Mouse (Mus musculus) lung, embryonic 16.5 days (tissue): Measurements from ENCODE around the gene Cpa3. TPM values are rescaled to one million over a fixed set of nuclear protein-coding genes. Genes with fewer than 3 reads are reported as not detected.

ENCODE experiments used
- microRNA-seq: library from miRNA; unstranded; fragments of <30 nt; microRNA quantifications from one replicate; pipeline ENCODE4, GENCODE M21; 2016
- polyA plus RNA-seq: library from polyadenylated mRNA; unstranded; fragments of >200 nt; fragmentation: Nextera tagmentation; extraction: Ambion mirVana; gene quantifications from 2 replicates; pipeline ENCODE4 v1.2.1, GENCODE M21; 2015

Gene Cpa3
- polyA plus RNA-seq, 1 experiment from 2014 or later = 7.2 TPM

Small RNA genes lying within 50 kb of the gene (microRNA-seq; reads per million reads assigned to microRNA genes)
- gene Mir7007 = 0.79 reads per million

Other genes with a start within 250 kb of the Cpa3 start
- gene Hps3, start 206.9 kb downstream of the Cpa3 start, polyA plus RNA-seq = 11.4 and 12.2 TPM in 2 replicates
- gene Hltf, start 184.4 kb downstream of the Cpa3 start, polyA plus RNA-seq = 20.0 and 21.1 TPM in 2 replicates
- gene Gyg, start 86.9 kb downstream of the Cpa3 start, polyA plus RNA-seq = 336 and 351 TPM in 2 replicates
- gene Cpb1, start 33.6 kb upstream of the Cpa3 start, polyA plus RNA-seq = 2.0 and 2.9 TPM in 2 replicates
- 2.2 and 2.8 TPM in 2 replicates for gene Agtr1b, start 125.0 kb upstream of the Cpa3 start, polyA plus RNA-seq